Mouse (Mus musculus) heart, adult 2 months (tissue): ENCODE measurements around the gene Crabp2.

Experiments
- CTCF ChIP-seq: fragments of 200-600 bp; IDR thresholded peaks from 2 replicates; pipeline ENCODE4 v1.8.1; 2022; ENCODE audit warnings: antibody characterized with exemption, mild to moderate bottlenecking, moderate library complexity
- POLR2A ChIP-seq: fragments of 200-500 bp; IDR thresholded peaks from 2 replicates; pipeline ENCODE4 v1.6.1; 2011; ENCODE audit warnings: mild to moderate bottlenecking, low read depth, low read length, control low read depth; ENCODE audit not compliant: insufficient read depth

GRCm38 (mm10) chr3:87972203-87972664 is 23.8 kb downstream of the Crabp2 start:
- TF ChIP-seq CTCF (no peak), POLR2A (no peak)
